Mouse (Mus musculus) bone marrow macrophage, adult 2 months (primary cell): ENCODE results near the gene Cbx4.

Source experiments
- CTCF ChIP-seq: IDR thresholded peaks from 2 replicates; pipeline ENCODE4 v1.5.1; 2012; ENCODE audit warnings: low read depth, mild to moderate bottlenecking, low read length, moderate library complexity
- POLR2A ChIP-seq: IDR thresholded peaks from 2 replicates; pipeline ENCODE4 v1.6.1; 2012; ENCODE audit warnings: mild to moderate bottlenecking, low read depth, low read length, borderline replicate concordance

DNA sequence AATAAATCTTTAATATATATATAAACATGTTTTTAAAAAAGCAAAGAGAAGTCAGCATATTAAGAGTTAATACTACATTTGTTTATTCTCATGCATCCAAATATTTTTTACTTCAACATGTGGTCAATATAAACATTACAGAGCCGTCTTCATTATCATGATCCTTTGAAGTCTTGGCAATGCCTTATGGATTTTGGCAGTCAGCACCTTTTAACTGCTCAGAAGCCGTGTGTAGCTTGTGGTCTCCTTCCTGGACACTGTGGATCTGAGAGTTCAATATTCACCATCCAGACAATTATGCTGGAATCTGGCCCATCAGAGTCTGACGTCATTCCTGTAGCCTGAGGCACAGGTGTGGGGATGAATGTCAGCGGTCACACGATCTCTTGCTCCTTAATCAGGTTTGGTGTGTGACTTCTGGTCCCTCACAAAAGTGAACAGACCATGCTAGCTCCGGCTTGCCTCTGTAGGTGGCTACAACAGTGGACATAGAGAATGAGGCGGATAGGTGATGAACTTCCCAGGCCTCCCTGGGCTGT is 19.1 kb upstream of the Cbx4 start:
- TF ChIP-seq CTCF: no peak
- no peak for TF ChIP-seq POLR2A
